Mouse (Mus musculus): Measurements from ENCODE around the gene Rragd. TPM values are rescaled to one million over a fixed set of nuclear protein-coding genes. Genes with fewer than 3 reads are reported as not detected.
"Not testable (repeated sequence)": the region's sequence is repeated elsewhere in the genome, so short reads cannot be mapped to it uniquely, and the experiment has no call there.

Gene Rragd
- polyA plus RNA-seq, 1 experiment = 2.5 TPM

DNA sequence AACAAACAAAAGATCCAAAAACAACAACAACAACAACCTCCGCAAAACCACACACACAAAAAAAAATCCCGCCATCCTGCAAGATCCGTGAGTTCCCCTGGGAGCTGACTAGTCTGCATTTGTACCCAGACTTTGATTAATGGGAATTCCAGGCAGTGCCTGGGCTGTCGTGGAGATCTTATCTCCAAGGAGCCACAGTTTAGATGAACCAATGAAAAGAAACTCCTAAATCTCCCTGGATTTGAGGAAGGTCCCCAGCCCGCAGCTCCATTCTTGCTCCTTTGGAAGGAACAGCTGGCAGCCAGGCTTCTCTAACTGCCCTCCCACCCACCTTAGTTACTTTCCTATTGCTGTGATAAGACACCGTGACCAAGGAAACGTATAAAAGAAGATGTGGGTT is 30.2 kb upstream of the Rragd start:
- no peak overlapping the region for H3K27ac ChIP-seq (ENCODE audit: insufficient read depth, low read depth, low read length)
- H3K4me1 ChIP-seq (ENCODE audit: control insufficient read depth, insufficient read depth, low read length) = peaks cover 3% of the 10 kb centered on the region; the same call in 1 of the 2 replicates
- TF ChIP-seq POLR2A (IDR thresholded peaks at IDR 0.05; ENCODE audit: borderline replicate concordance, low read depth, low read length) (no peak), CTCF (IDR thresholded peaks at IDR 0.05; ENCODE audit: low read depth, low read length) (no peak)
- H3K4me3 ChIP-seq (ENCODE audit: insufficient read depth, low read length) = no peak overlapping the region

DNA sequence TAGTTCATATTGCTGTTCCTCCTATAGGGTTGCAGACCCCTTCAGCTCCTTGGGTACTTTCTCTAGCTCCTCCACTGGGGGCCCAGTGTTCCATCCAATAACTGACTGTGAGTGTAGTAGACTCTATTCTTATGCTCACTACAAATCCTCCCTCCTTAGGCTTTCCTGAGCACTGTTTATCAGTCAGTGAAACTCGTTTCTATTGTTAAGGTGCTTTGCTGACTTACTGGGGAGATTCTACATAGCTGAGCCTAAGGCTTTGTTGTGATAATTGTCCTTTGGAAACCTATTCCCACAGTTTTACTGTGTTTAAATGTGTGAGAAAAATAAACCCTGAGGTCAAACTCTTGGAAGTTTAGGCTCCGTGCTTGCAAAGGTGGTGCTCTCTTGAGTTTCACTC is 26.4 kb upstream of the Rragd start:
- no peak for TF ChIP-seq POLR2A (IDR thresholded peaks at IDR 0.05; ENCODE audit: borderline replicate concordance, low read depth, low read length)
- TF ChIP-seq CTCF (IDR thresholded peaks at IDR 0.05; ENCODE audit: low read depth, low read length) = no peak
- Histone ChIP-seq H3K4me1 (ENCODE audit: control insufficient read depth, insufficient read depth, low read length) (peaks cover 3% of the 10 kb centered on the region; the same call in 1 of the 2 replicates), H3K27ac (ENCODE audit: insufficient read depth, low read depth, low read length) (no peak overlapping the region), H3K4me3 (ENCODE audit: insufficient read depth, low read length) (no peak overlapping the region)

DNA sequence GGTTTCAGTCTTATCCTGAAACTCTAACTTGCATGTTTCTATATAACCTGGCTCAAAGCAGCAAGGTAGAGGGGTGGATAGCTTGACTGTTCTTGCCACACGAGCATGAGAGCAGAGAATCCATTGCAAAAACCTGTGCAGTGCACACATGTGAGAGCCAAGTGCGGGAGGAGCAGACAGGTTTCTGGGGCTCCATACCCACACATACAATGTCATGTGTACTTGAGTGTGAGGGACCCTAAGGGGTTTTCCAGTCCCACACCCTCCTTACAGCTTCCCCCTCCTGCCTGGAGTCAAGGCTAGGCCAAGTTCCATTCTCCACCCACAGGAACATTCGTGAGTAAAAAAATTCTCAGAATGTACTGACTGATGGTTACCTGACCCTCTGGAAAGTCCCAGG is 21.4 kb upstream of the Rragd start:
- Histone ChIP-seq H3K4me1 (ENCODE audit: control insufficient read depth, insufficient read depth, low read length) (no peaks in the 10 kb centered on the region), H3K4me3 (ENCODE audit: insufficient read depth, low read length) (no peak overlapping the region), H3K27ac (ENCODE audit: insufficient read depth, low read depth, low read length) (no peak overlapping the region)
- no peak for TF ChIP-seq CTCF (IDR thresholded peaks at IDR 0.05; ENCODE audit: low read depth, low read length)
- no peak for TF ChIP-seq POLR2A (IDR thresholded peaks at IDR 0.05; ENCODE audit: borderline replicate concordance, low read depth, low read length)

GRCm38 (mm10) chr4:32964619-32965018 is 18.2 kb upstream of the Rragd start:
- not testable (repeated sequence) for H3K4me1 ChIP-seq (ENCODE audit: control insufficient read depth, insufficient read depth, low read length); H3K4me3 ChIP-seq (ENCODE audit: insufficient read depth, low read length); H3K27ac ChIP-seq (ENCODE audit: insufficient read depth, low read depth, low read length)

DNA sequence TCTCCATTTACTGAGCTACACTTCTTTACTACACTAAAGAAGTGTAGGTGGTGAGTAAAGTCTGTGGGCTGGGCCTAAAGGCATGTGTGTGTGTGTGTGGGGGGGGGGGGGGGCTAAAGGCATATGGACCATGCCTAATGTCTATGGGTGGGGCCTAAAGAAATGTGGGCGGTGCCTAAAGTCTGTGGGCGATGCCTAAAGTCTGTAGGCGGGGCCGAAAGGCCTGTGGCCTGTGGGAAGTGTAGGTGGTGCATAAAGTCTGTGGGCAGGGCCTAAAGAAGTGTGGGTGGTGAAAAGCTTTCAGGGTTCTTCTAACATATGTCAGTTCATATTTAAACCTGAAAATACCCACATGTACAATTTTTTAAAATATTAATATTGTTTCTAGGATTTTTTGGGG is 5.5 kb upstream of the Rragd start:
- no peak for TF ChIP-seq CTCF (IDR thresholded peaks at IDR 0.05; ENCODE audit: low read depth, low read length)
- no peak for TF ChIP-seq POLR2A (IDR thresholded peaks at IDR 0.05; ENCODE audit: borderline replicate concordance, low read depth, low read length)
- H3K27ac ChIP-seq (ENCODE audit: insufficient read depth, low read depth, low read length) = no peak overlapping the region
- H3K4me1 ChIP-seq (ENCODE audit: control insufficient read depth, insufficient read depth, low read length) = no peaks in the 10 kb centered on the region
- H3K4me3 ChIP-seq (ENCODE audit: insufficient read depth, low read length) = no peak overlapping the region

DNA sequence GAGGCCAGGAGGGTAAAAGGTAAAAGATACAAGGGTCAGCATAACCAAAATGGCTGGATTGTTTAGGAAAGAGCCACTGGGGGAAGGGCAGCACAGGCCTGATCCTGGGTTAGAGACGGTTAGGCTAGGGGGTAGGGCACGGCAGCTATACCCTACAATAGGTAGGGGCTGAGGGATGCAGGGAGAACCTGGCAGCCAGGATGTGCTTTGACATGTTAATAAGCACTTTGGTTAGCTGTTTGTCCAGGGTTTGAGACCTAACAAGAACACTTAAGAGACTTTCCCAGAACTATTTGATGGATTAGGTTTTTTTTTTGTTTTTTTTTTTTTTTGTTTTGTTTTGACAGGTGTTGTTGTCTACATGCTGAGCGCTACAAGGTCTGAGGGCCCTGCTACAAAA is 2.8 kb upstream of the Rragd start:
- TF ChIP-seq POLR2A (IDR thresholded peaks at IDR 0.05; ENCODE audit: borderline replicate concordance, low read depth, low read length) (no peak), CTCF (IDR thresholded peaks at IDR 0.05; ENCODE audit: low read depth, low read length) (no peak)
- no peak overlapping the region for H3K4me3 ChIP-seq (ENCODE audit: insufficient read depth, low read length)
- H3K27ac ChIP-seq (ENCODE audit: insufficient read depth, low read depth, low read length) = no peak overlapping the region
- H3K4me1 ChIP-seq (ENCODE audit: control insufficient read depth, insufficient read depth, low read length) = peaks cover 4% of the 10 kb centered on the region

- Histone ChIP-seq H3K27ac (ENCODE audit: insufficient read depth, low read depth, low read length) (no peak overlapping the region), H3K4me1 (ENCODE audit: control insufficient read depth, insufficient read depth, low read length) (peaks cover 4% of the 10 kb centered on the region), H3K4me3 (ENCODE audit: insufficient read depth, low read length) (no peak overlapping the region)
- no peak for TF ChIP-seq CTCF (IDR thresholded peaks at IDR 0.05; ENCODE audit: low read depth, low read length)
- TF ChIP-seq POLR2A (IDR thresholded peaks at IDR 0.05; ENCODE audit: borderline replicate concordance, low read depth, low read length) = no peak
These were observed 1.2 kb upstream of the Rragd start for GRCm38 (mm10) chr4:32981617-32982016.

- Histone ChIP-seq H3K4me3 (ENCODE audit: insufficient read depth, low read length) (peak overlapping the region; percentile 86; the same call in 1 of the 2 replicates), H3K27ac (ENCODE audit: insufficient read depth, low read depth, low read length) (no peak overlapping the region), H3K4me1 (ENCODE audit: control insufficient read depth, insufficient read depth, low read length) (peaks cover 4% of the 10 kb centered on the region)
- TF ChIP-seq POLR2A (IDR thresholded peaks at IDR 0.05; ENCODE audit: borderline replicate concordance, low read depth, low read length) = no peak
- TF ChIP-seq CTCF (IDR thresholded peaks at IDR 0.05; ENCODE audit: low read depth, low read length) = no peak
These were observed 659 bp upstream of the Rragd start for GRCm38 (mm10) chr4:32982041-32982715.

DNA sequence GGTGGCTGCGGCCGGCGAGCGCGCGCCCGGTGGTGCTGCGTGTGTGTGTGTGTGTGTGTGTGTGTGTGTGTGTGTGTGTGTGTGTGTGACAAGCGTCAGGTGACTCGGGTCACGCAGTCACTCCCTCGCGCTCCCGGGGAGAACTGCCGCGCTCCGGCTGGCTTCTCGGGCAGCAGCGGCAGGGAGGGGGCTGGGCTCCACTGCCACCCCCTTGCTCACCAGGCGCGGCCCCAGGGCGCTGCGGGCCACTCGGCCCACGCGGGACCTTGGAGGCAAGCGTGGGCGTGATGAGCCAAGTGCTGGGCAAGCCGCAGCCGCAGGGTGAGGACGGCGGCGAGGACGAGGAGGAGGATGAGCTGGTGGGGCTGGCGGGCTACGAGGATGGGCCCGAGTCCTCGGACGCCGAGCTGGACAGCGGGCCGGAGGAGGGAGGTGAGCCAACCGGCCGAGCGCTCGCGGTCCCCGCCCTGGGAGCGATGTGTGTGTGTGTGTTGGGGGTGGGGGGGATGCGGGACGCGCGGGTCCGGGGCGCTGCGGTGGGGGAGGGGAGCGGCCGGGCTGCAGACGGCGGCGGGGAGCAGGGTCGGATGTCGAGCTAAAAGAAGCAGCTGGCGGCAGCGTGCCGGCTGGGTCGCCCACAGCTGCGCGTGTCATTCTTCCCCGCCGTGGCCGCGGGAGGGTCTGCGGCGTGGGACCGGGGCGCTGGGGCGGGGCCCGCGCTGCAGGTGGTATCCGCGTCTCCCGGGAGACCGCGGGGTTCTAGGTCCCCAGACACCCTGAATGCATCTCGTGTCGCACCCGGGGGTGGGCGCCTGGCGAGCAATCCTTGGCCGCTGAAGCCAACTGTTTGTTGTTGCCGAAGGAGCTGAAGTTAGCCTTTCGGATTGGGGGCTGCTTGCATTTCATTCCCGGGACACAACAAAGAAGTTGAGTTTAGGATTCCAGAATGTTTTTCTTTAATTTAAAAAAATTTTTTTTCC is 629 bp downstream of the Rragd start:
- H3K4me1 ChIP-seq (ENCODE audit: control insufficient read depth, insufficient read depth, low read length) = peaks cover 7% of the 10 kb centered on the region
- H3K4me3 ChIP-seq (ENCODE audit: insufficient read depth, low read length) = peak overlapping the region; percentile 86
- no peak overlapping the region for H3K27ac ChIP-seq (ENCODE audit: insufficient read depth, low read depth, low read length)
- TF ChIP-seq CTCF (IDR thresholded peaks at IDR 0.05; ENCODE audit: low read depth, low read length) (no peak), POLR2A (IDR thresholded peaks at IDR 0.05; ENCODE audit: borderline replicate concordance, low read depth, low read length) (no peak)

DNA sequence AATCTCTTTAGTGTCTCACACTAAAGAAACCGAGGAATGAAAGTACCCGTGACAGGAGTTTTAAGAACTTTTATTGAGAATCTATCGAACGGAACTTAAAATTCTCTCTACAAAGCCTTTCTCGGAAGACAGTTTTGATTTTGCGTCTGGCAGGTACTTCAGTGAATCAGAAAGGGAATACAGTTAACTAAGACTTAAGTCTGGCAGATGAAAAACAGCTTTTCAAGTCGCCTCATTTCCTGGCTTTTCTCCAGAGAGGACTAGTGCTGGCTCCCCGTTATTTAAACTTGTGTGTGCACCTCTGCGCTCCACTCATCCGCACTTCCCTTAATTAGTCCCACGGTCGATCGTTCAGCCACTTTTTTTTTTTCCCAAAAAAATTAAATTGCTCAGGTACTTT is 1.4 kb downstream of the Rragd start:
- Histone ChIP-seq H3K4me1 (ENCODE audit: control insufficient read depth, insufficient read depth, low read length) (peaks cover 7% of the 10 kb centered on the region), H3K4me3 (ENCODE audit: insufficient read depth, low read length) (peak overlapping the region; percentile 86), H3K27ac (ENCODE audit: insufficient read depth, low read depth, low read length) (no peak overlapping the region)
- TF ChIP-seq POLR2A (IDR thresholded peaks at IDR 0.05; ENCODE audit: borderline replicate concordance, low read depth, low read length) (no peak), CTCF (IDR thresholded peaks at IDR 0.05; ENCODE audit: low read depth, low read length) (no peak)
